Mouse (Mus musculus) central nervous system, embryonic 18 days (tissue): ENCODE results near the gene Olfr1310. TPM values are rescaled to one million over a fixed set of nuclear protein-coding genes. Genes with fewer than 3 reads are reported as not detected.

Experiments
- polyA plus RNA-seq: library from polyadenylated mRNA; depleted of rRNA; stranded (reverse); fragments of >200 nt; gene quantifications from 2 replicates; pipeline ENCODE4 v1.2.3, GENCODE M21; 2012; rRNA removed

Gene Olfr1310
- polyA plus RNA-seq = not detected in 2 replicates

GRCm38 (mm10) chr2:112012608-112013007, at the start of gene Olfr1310:
Gene Olfr1310 (minus strand): TSS chr2:112012708.

GRCm38 (mm10) chr2:112050138-112050537, 37.6 kb upstream of the Olfr1310 start, which contains the start of gene Olfr1312:
Gene Olfr1312 (minus strand): TSS chr2:112050238.

GRCm38 (mm10) chr2:112024312-112024711, 11.8 kb upstream of the Olfr1310 start, which contains the start of gene Olfr1311:
Gene Olfr1311 (minus strand): TSS chr2:112024412.

GRCm38 (mm10) chr2:111990181-111990580, 22.3 kb downstream of the Olfr1310 start, which contains the start of gene Olfr1309:
Gene Olfr1309 (minus strand): TSS chr2:111990281.

GRCm38 (mm10) chr2:111964844-111965243, 47.7 kb downstream of the Olfr1310 start, which contains the start of gene Olfr1308:
Gene Olfr1308 (minus strand): TSS chr2:111964944.

Other genes with a start within 250 kb of the Olfr1310 start
- gene Olfr1302, start 235.3 kb downstream of the Olfr1310 start, polyA plus RNA-seq = not detected in 2 replicates
- not detected in 2 replicates for gene Olfr1303, start 192.4 kb downstream of the Olfr1310 start, polyA plus RNA-seq
- not detected in 2 replicates for gene Olfr1305, start 135.6 kb downstream of the Olfr1310 start, polyA plus RNA-seq
- not detected in 2 replicates for gene Olfr1306, start 96.4 kb downstream of the Olfr1310 start, polyA plus RNA-seq
- not detected in 2 replicates for gene Olfr1307, start 63.3 kb downstream of the Olfr1310 start, polyA plus RNA-seq
- not detected in 2 replicates for gene Olfr1308, start 47.8 kb downstream of the Olfr1310 start, polyA plus RNA-seq
- gene Olfr1309, start 22.4 kb downstream of the Olfr1310 start, polyA plus RNA-seq = not detected in 2 replicates
- not detected in 2 replicates for gene Olfr1311, start 11.7 kb upstream of the Olfr1310 start, polyA plus RNA-seq
- not detected in 2 replicates for gene Olfr1312, start 37.5 kb upstream of the Olfr1310 start, polyA plus RNA-seq
- gene Olfr1313, start 65.1 kb upstream of the Olfr1310 start, polyA plus RNA-seq = not detected in 2 replicates
- gene Olfr1314, start 84.1 kb upstream of the Olfr1310 start, polyA plus RNA-seq = 0.05 TPM in 1 of 2 replicates, not detected in the other
- not detected in 2 replicates for gene Olfr1315-ps1, start 102.7 kb upstream of the Olfr1310 start, polyA plus RNA-seq
- 0.01 TPM in 1 of 2 replicates, not detected in the other for gene Olfr1316, start 122.3 kb upstream of the Olfr1310 start, polyA plus RNA-seq
- not detected in 2 replicates for gene Olfr1317, start 127.6 kb upstream of the Olfr1310 start, polyA plus RNA-seq
- not detected in 2 replicates for gene Olfr1318, start 141.5 kb upstream of the Olfr1310 start, polyA plus RNA-seq
- 65.1 and 67.0 TPM in 2 replicates for gene Lpcat4, start 226.8 kb upstream of the Olfr1310 start, polyA plus RNA-seq
- not detected in 2 replicates for gene Nutm1, start 246.6 kb upstream of the Olfr1310 start, polyA plus RNA-seq
- gene Nop10, start 249.2 kb upstream of the Olfr1310 start, polyA plus RNA-seq = 162 and 164 TPM in 2 replicates